Mouse (Mus musculus): ENCODE measurements around the gene Cdk2ap2. TPM values are rescaled to one million over a fixed set of nuclear protein-coding genes. Genes with fewer than 3 reads are reported as not detected.

Cdk2ap2 gene
- polyA plus RNA-seq, 1 experiment from 2014 or later, result 66.9 TPM

GRCm38 (mm10) chr19:4095802-4096201 lies 1.2 kb upstream of the Cdk2ap2 start:
- Histone ChIP-seq H3K4me1 (replicated peaks) (peaks cover 40% of the 10 kb centered on the region), H3K9me3 (no peaks in the 10 kb centered on the region), H3K9ac (replicated peaks) (no peak overlapping the region), H3K4me3 (replicated peaks) (no peak overlapping the region), H3K27ac (no peak overlapping the region), H3K27me3 (peaks cover 19% of the 10 kb centered on the region), H3K4me2 (no peak overlapping the region), H3K36me3 (no peaks in the 10 kb centered on the region)
- 61% methylated on average over 3 of the region's 3 CpGs for WGBS
- no peak for ATAC-seq (ENCODE audit: insufficient number of reproducible peaks, insufficient read depth, low FRiP score, low TSS enrichment, low read depth)

GRCm38 (mm10) chr19:4097441-4097825 lies 451 bp downstream of the Cdk2ap2 start:
- H3K27me3 ChIP-seq, result peaks cover 36% of the 10 kb centered on the region
- peak; percentile 12 for ATAC-seq (ENCODE audit: insufficient number of reproducible peaks, insufficient read depth, low FRiP score, low TSS enrichment, low read depth)
- peak overlapping the region; percentile 76 for H3K4me2 ChIP-seq
- H3K4me1 ChIP-seq (replicated peaks), result peaks cover 49% of the 10 kb centered on the region
- H3K9me3 ChIP-seq, result no peaks in the 10 kb centered on the region
- 1% methylated on average over 21 of the region's 21 CpGs for WGBS
- no peaks in the 10 kb centered on the region for H3K36me3 ChIP-seq
- peak overlapping the region; percentile 57 for H3K9ac ChIP-seq (replicated peaks)
- peak overlapping the region; percentile 59 for H3K27ac ChIP-seq
- peak overlapping the region; percentile 61 for H3K4me3 ChIP-seq (replicated peaks)

GRCm38 (mm10) chr19:4098426-4098825 lies 1.4 kb downstream of the Cdk2ap2 start:
- 90% methylated on average over 13 of the region's 13 CpGs for WGBS
- Histone ChIP-seq H3K4me1 (replicated peaks) (peaks cover 49% of the 10 kb centered on the region), H3K27ac (no peak overlapping the region), H3K4me3 (replicated peaks) (no peak overlapping the region), H3K9me3 (no peaks in the 10 kb centered on the region), H3K27me3 (peaks cover 46% of the 10 kb centered on the region), H3K9ac (replicated peaks) (no peak overlapping the region), H3K4me2 (0 out of 2 replicates have a peak overlapping the region, but pooled peaks have one; percentile 95), H3K36me3 (peaks cover 2% of the 10 kb centered on the region; the same call in 1 of the 2 replicates)
- no peak for ATAC-seq (ENCODE audit: insufficient number of reproducible peaks, insufficient read depth, low FRiP score, low TSS enrichment, low read depth)

GRCm38 (mm10) chr19:4099056-4099455 lies 2.1 kb downstream of the Cdk2ap2 start:
- no peaks in the 10 kb centered on the region for H3K9me3 ChIP-seq
- no peak overlapping the region; the same call in 1 of the 2 replicates for H3K4me3 ChIP-seq (replicated peaks)
- no peak overlapping the region for H3K27ac ChIP-seq
- peaks cover 46% of the 10 kb centered on the region for H3K27me3 ChIP-seq
- peak overlapping the region; percentile 95 for H3K4me2 ChIP-seq
- peaks cover 49% of the 10 kb centered on the region for H3K4me1 ChIP-seq (replicated peaks)
- no peak for ATAC-seq (ENCODE audit: insufficient number of reproducible peaks, insufficient read depth, low FRiP score, low TSS enrichment, low read depth)
- WGBS, result 6% methylated on average over 9 of the region's 9 CpGs
- no peak overlapping the region for H3K9ac ChIP-seq (replicated peaks)
- peaks cover 6% of the 10 kb centered on the region; the same call in 1 of the 2 replicates for H3K36me3 ChIP-seq

GRCm38 (mm10) chr19:4099837-4100717 lies 3.1 kb downstream of the Cdk2ap2 start, which contains the start of gene Pitpnm1:
Gene Pitpnm1 (plus strand): TSS chr19:4099998.
- Histone ChIP-seq H3K27ac (no peak within 1 kb of the TSS), H3K9me3 (no peaks in the 10 kb centered on the region), H3K9ac (replicated peaks) (peak within 1 kb of the TSS; percentile 66), H3K4me3 (replicated peaks) (peak within 1 kb of the TSS; percentile 51), H3K36me3 (peaks cover 6% of the 10 kb centered on the region; the same call in 1 of the 2 replicates), H3K4me1 (replicated peaks) (peaks cover 52% of the 10 kb centered on the region), H3K4me2 (peak within 1 kb of the TSS; percentile 95), H3K27me3 (peaks cover 46% of the 10 kb centered on the region)
- ATAC-seq (ENCODE audit: insufficient number of reproducible peaks, insufficient read depth, low FRiP score, low TSS enrichment, low read depth), result no peak
- WGBS, result 1% methylated on average over 53 of the region's 53 CpGs

- H3K27me3 ChIP-seq, result peaks cover 46% of the 10 kb centered on the region
- ATAC-seq (ENCODE audit: insufficient number of reproducible peaks, insufficient read depth, low FRiP score, low TSS enrichment, low read depth), result no peak
- peak overlapping the region; percentile 51 for H3K4me3 ChIP-seq (replicated peaks)
Observed at GRCm38 (mm10) chr19:4100718-4101261, 3.8 kb downstream of the Cdk2ap2 start.

GRCm38 (mm10) chr19:4101466-4101865 lies 4.5 kb downstream of the Cdk2ap2 start:
- no peak for ATAC-seq (ENCODE audit: insufficient number of reproducible peaks, insufficient read depth, low FRiP score, low TSS enrichment, low read depth)
- Histone ChIP-seq H3K4me1 (replicated peaks) (peaks cover 46% of the 10 kb centered on the region), H3K27ac (no peak overlapping the region), H3K27me3 (peaks cover 46% of the 10 kb centered on the region), H3K4me3 (replicated peaks) (peak overlapping the region; percentile 51), H3K9ac (replicated peaks) (peak overlapping the region; percentile 66; the same call in 1 of the 2 replicates), H3K9me3 (no peaks in the 10 kb centered on the region), H3K36me3 (peaks cover 6% of the 10 kb centered on the region; the same call in 1 of the 2 replicates), H3K4me2 (peak overlapping the region; percentile 95)
- WGBS, result 59% methylated on average over 6 of the region's 6 CpGs

More at GRCm38 (mm10) chr19:4100718-4101261, 3.8 kb downstream of the Cdk2ap2 start:
- Histone ChIP-seq H3K27ac (no peak overlapping the region), H3K9me3 (no peaks in the 10 kb centered on the region), H3K36me3 (peaks cover 6% of the 10 kb centered on the region; the same call in 1 of the 2 replicates), H3K4me1 (replicated peaks) (peaks cover 52% of the 10 kb centered on the region), H3K9ac (replicated peaks) (peak overlapping the region; percentile 66), H3K4me2 (peak overlapping the region; percentile 95)
- WGBS, result 1% methylated on average over 48 of the region's 52 CpGs

GRCm38 (mm10) chr19:4102049-4102448 lies 5.1 kb downstream of the Cdk2ap2 start:
- Histone ChIP-seq H3K36me3 (peaks cover 6% of the 10 kb centered on the region; the same call in 1 of the 2 replicates), H3K4me3 (replicated peaks) (no peak overlapping the region), H3K9ac (replicated peaks) (no peak overlapping the region), H3K4me1 (replicated peaks) (peaks cover 44% of the 10 kb centered on the region), H3K27ac (no peak overlapping the region), H3K4me2 (no peak overlapping the region), H3K27me3 (peaks cover 46% of the 10 kb centered on the region), H3K9me3 (no peaks in the 10 kb centered on the region)
- WGBS, result 84% methylated on average over 2 of the region's 2 CpGs
- no peak for ATAC-seq (ENCODE audit: insufficient number of reproducible peaks, insufficient read depth, low FRiP score, low TSS enrichment, low read depth)

GRCm38 (mm10) chr19:4102626-4103025 lies 5.6 kb downstream of the Cdk2ap2 start:
- H3K4me2 ChIP-seq, result no peak overlapping the region
- peaks cover 41% of the 10 kb centered on the region for H3K4me1 ChIP-seq (replicated peaks)
- 91% methylated on average over 12 of the region's 12 CpGs for WGBS
- ATAC-seq (ENCODE audit: insufficient number of reproducible peaks, insufficient read depth, low FRiP score, low TSS enrichment, low read depth), result no peak
- no peak overlapping the region for H3K27ac ChIP-seq
- H3K27me3 ChIP-seq, result peaks cover 46% of the 10 kb centered on the region
- no peak overlapping the region for H3K9ac ChIP-seq (replicated peaks)
- H3K4me3 ChIP-seq (replicated peaks), result no peak overlapping the region
- H3K36me3 ChIP-seq, result peaks cover 6% of the 10 kb centered on the region; the same call in 1 of the 2 replicates
- no peaks in the 10 kb centered on the region for H3K9me3 ChIP-seq

GRCm38 (mm10) chr19:4103294-4103693 lies 6.3 kb downstream of the Cdk2ap2 start:
- no peak overlapping the region for H3K9ac ChIP-seq (replicated peaks)
- H3K4me2 ChIP-seq, result no peak overlapping the region
- no peak for ATAC-seq (ENCODE audit: insufficient number of reproducible peaks, insufficient read depth, low FRiP score, low TSS enrichment, low read depth)
- H3K27ac ChIP-seq, result no peak overlapping the region
- peaks cover 6% of the 10 kb centered on the region; the same call in 1 of the 2 replicates for H3K36me3 ChIP-seq
- peaks cover 37% of the 10 kb centered on the region for H3K4me1 ChIP-seq (replicated peaks)
- H3K9me3 ChIP-seq, result no peaks in the 10 kb centered on the region
- 95% methylated on average over 18 of the region's 18 CpGs for WGBS
- H3K4me3 ChIP-seq (replicated peaks), result no peak overlapping the region
- peaks cover 46% of the 10 kb centered on the region for H3K27me3 ChIP-seq

GRCm38 (mm10) chr19:4103792-4104191 lies 6.8 kb downstream of the Cdk2ap2 start:
- no peak for ATAC-seq (ENCODE audit: insufficient number of reproducible peaks, insufficient read depth, low FRiP score, low TSS enrichment, low read depth)
- no peaks in the 10 kb centered on the region for H3K9me3 ChIP-seq

More at GRCm38 (mm10) chr19:4103792-4104191, 6.8 kb downstream of the Cdk2ap2 start:
- Histone ChIP-seq H3K4me2 (no peak overlapping the region), H3K36me3 (peaks cover 6% of the 10 kb centered on the region; the same call in 1 of the 2 replicates), H3K4me3 (replicated peaks) (no peak overlapping the region), H3K4me1 (replicated peaks) (peaks cover 32% of the 10 kb centered on the region), H3K9ac (replicated peaks) (no peak overlapping the region), H3K27ac (no peak overlapping the region), H3K27me3 (peaks cover 46% of the 10 kb centered on the region)
- WGBS, result 62% methylated on average over 3 of the region's 3 CpGs
